ENCODE assay signal across 10 mouse cellular contexts in the genomic region with DNA sequence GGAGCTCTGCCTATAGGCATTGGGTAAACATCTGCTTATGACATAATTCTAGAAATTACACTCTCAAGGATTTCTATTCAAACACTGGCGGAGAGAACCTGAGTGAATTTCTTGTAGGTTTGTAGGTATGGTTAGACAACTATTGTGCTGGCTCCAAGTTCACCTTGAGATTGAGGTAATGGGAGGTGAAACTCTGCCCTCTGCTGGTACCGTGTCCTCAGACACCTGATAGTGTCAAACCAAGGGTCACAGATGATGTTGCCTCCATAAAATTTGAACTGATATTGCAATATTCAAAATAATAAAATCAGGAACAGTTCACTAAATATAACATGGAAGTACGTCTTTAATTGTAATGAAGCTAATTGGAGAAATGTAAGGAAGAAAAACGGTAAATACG. TPM values are rescaled to one million over a fixed set of nuclear protein-coding genes. Genes with fewer than 3 reads are reported as not detected.
DNase-seq lines count a peak whose midpoint lies in the region; ATAC-seq and TF ChIP-seq lines count a peak whose summit lies in the region.
"Had no signal": no experiment of that assay in that cellular context is flagged by ENCODE, and none has a peak within 500 bp of the region (broad histone marks: within the 10 kb centered on the region; RNA-seq: fewer than 3 reads in every experiment).

No protein-coding gene starts in this region.

- H3K9ac ChIP-seq in intestine, postnatal 0 days (ENCODE audit: low read depth, low read length): no peak overlapping the region
- no peak overlapping the region for H3K9ac ChIP-seq in intestine, embryonic 15.5 days
- H3K9ac ChIP-seq in forebrain, postnatal 0 days: no peak overlapping the region
- no peak overlapping the region for H3K9ac ChIP-seq in neural tube, embryonic 15.5 days (replicated peaks)
- H3K9ac ChIP-seq: embryonic facial prominence, embryonic 13.5 days had no signal

- no peak overlapping the region for H3K4me3 ChIP-seq in intestine, postnatal 0 days (ENCODE audit: low read depth, low read length)
- no peak overlapping the region for H3K4me3 ChIP-seq in intestine, embryonic 15.5 days (replicated peaks)
- H3K4me3 ChIP-seq in forebrain, postnatal 0 days (ENCODE audit: low read depth, low read length): no peak overlapping the region
- no peak overlapping the region for H3K4me3 ChIP-seq in neural tube, embryonic 15.5 days (replicated peaks)
- H3K4me3 ChIP-seq: embryonic facial prominence, embryonic 13.5 days had no signal

- no peaks in the 10 kb centered on the region for H3K9me3 ChIP-seq in intestine, postnatal 0 days (ENCODE audit: control insufficient read depth)
- no peaks in the 10 kb centered on the region for H3K9me3 ChIP-seq in intestine, embryonic 15.5 days
- H3K9me3 ChIP-seq in forebrain, postnatal 0 days (ENCODE audit: low read length): no peaks in the 10 kb centered on the region
- no peaks in the 10 kb centered on the region for H3K9me3 ChIP-seq in neural tube, embryonic 15.5 days (replicated peaks)
- H3K9me3 ChIP-seq: embryonic facial prominence, embryonic 13.5 days had no signal

- H3K4me1 ChIP-seq in intestine, postnatal 0 days (replicated peaks; ENCODE audit: control insufficient read depth, insufficient read depth, low read length): no peaks in the 10 kb centered on the region
- no peaks in the 10 kb centered on the region for H3K4me1 ChIP-seq in intestine, embryonic 15.5 days (replicated peaks)
- no peaks in the 10 kb centered on the region for H3K4me1 ChIP-seq in forebrain, postnatal 0 days (ENCODE audit: insufficient read depth)
- H3K4me1 ChIP-seq in neural tube, embryonic 15.5 days: no peaks in the 10 kb centered on the region
- H3K4me1 ChIP-seq: embryonic facial prominence, embryonic 13.5 days had no signal

- DNase-seq in CD4-positive helper T cell, adult 2 months (ENCODE audit: low read depth, low spot score): peak; percentile 11
- DNase-seq in lung, adult 18-20 months: peak; percentile 5 to 10
- DNase-seq in forebrain, postnatal 0 days: no peak
- DNase-seq in c-Kit-positive CD71-positive TER-119-positive erythroid progenitor cells, embryonic 14.5 days (ENCODE audit: low spot score): no peak
- DNase-seq: layer of hippocampus, postnatal 36 days had no signal

- H3K27ac ChIP-seq in intestine, postnatal 0 days (ENCODE audit: low read depth, low read length): no peak overlapping the region
- H3K27ac ChIP-seq in intestine, embryonic 15.5 days: no peak overlapping the region
- H3K27ac ChIP-seq in forebrain, postnatal 0 days (ENCODE audit: low read depth, low read length): no peak overlapping the region
- no peak overlapping the region for H3K27ac ChIP-seq in neural tube, embryonic 15.5 days (replicated peaks)
- H3K27ac ChIP-seq: embryonic facial prominence, embryonic 13.5 days had no signal

- peak; percentile 40 for TF ChIP-seq CTCF in intestine, postnatal 0 days (IDR thresholded peaks at IDR 0.05; ENCODE audit: low read depth)
- TF ChIP-seq CTCF in forebrain, postnatal 0 days (IDR thresholded peaks at IDR 0.05; ENCODE audit: low read depth): no peak

- H3K4me2 ChIP-seq in intestine, postnatal 0 days (replicated peaks; ENCODE audit: low read depth): no peak overlapping the region
- H3K4me2 ChIP-seq in intestine, embryonic 15.5 days (replicated peaks): no peak overlapping the region
- no peak overlapping the region for H3K4me2 ChIP-seq in forebrain, postnatal 0 days (ENCODE audit: low read depth)
- H3K4me2 ChIP-seq in neural tube, embryonic 15.5 days: no peak overlapping the region
- H3K4me2 ChIP-seq: embryonic facial prominence, embryonic 13.5 days had no signal

- no peaks in the 10 kb centered on the region for H3K36me3 ChIP-seq in intestine, postnatal 0 days (ENCODE audit: control insufficient read depth, insufficient read depth)
- H3K36me3 ChIP-seq in intestine, embryonic 15.5 days: no peaks in the 10 kb centered on the region
- no peaks in the 10 kb centered on the region for H3K36me3 ChIP-seq in forebrain, postnatal 0 days (ENCODE audit: insufficient read depth)
- no peaks in the 10 kb centered on the region for H3K36me3 ChIP-seq in neural tube, embryonic 15.5 days
- H3K36me3 ChIP-seq: embryonic facial prominence, embryonic 13.5 days had no signal

- no peaks in the 10 kb centered on the region for H3K27me3 ChIP-seq in intestine, postnatal 0 days (replicated peaks; ENCODE audit: control insufficient read depth, insufficient read depth, low read length)
- H3K27me3 ChIP-seq in intestine, embryonic 15.5 days (replicated peaks): no peaks in the 10 kb centered on the region
- no peaks in the 10 kb centered on the region for H3K27me3 ChIP-seq in forebrain, postnatal 0 days (ENCODE audit: insufficient read depth, low read length)
- no peaks in the 10 kb centered on the region for H3K27me3 ChIP-seq in neural tube, embryonic 15.5 days (replicated peaks)
- H3K27me3 ChIP-seq: embryonic facial prominence, embryonic 13.5 days had no signal

- WGBS in intestine, postnatal 0 days: 66% methylated on average over 5 of the region's 5 CpGs
- WGBS in intestine, embryonic 15.5 days: 67% methylated on average over 5 of the region's 5 CpGs
- WGBS in forebrain, postnatal 0 days: 70% methylated on average over 5 of the region's 5 CpGs
- WGBS in neural tube, embryonic 15.5 days: 71% methylated on average over 5 of the region's 5 CpGs

- ATAC-seq in intestine, postnatal 0 days: no peak
- no peak for ATAC-seq in intestine, embryonic 15.5 days
- peak; percentile 43 for ATAC-seq in activated CD4-positive, CD25-positive, alpha-beta regulatory T cell, adult 4 months
- no peak for ATAC-seq in forebrain, postnatal 0 days
- no peak for ATAC-seq in neural tube, embryonic 15.5 days (ENCODE audit: low FRiP score)

RNA-seq across cellular contexts. Expression of a gene that starts 32.3 kb away (rescaled TPM):
- 0.52 and 0.75 TPM in 2 replicates for polyA plus RNA-seq in intestine, postnatal 0 days (2015; fragmentation: Nextera tagmentation; extraction: Ambion mirVana)
- 0.49 and 0.79 TPM in 2 replicates for polyA plus RNA-seq in intestine, embryonic 15.5 days (2015; fragmentation: Nextera tagmentation; extraction: Ambion mirVana)
- polyA plus RNA-seq in activated CD4-positive, CD25-positive, alpha-beta regulatory T cell, adult 4 months (2017; shearing (Covaris generic)): not detected
- 0.38 TPM in 1 of 2 replicates, not detected in the other for total RNA-seq in forebrain, postnatal 0 days (2014; rRNA removed)
- 0.09 and 0.27 TPM in 2 replicates for polyA plus RNA-seq in forebrain, postnatal 0 days (2015; fragmentation: Nextera tagmentation; extraction: Ambion mirVana)
- 0.34 and 0.41 TPM in 2 replicates for polyA plus RNA-seq in neural tube, embryonic 15.5 days (2015; fragmentation: Nextera tagmentation; extraction: Ambion mirVana)
- total RNA-seq: layer of hippocampus, postnatal 36 days had no signal
- polyA plus RNA-seq: embryonic facial prominence, embryonic 13.5 days had no signal

RNA-seq across cellular contexts. Expression of a gene that starts 59.1 kb away (rescaled TPM):
- polyA plus RNA-seq in intestine, postnatal 0 days (2015; fragmentation: Nextera tagmentation; extraction: Ambion mirVana): 3.7 and 5.2 TPM in 2 replicates
- 27.1 and 91.9 TPM in 2 replicates for polyA plus RNA-seq in intestine, embryonic 15.5 days (2015; fragmentation: Nextera tagmentation; extraction: Ambion mirVana)
- polyA plus RNA-seq in activated CD4-positive, CD25-positive, alpha-beta regulatory T cell, adult 4 months (2017; shearing (Covaris generic)): not detected
- total RNA-seq in forebrain, postnatal 0 days (2014; rRNA removed): 0.14 TPM in 1 of 2 replicates, not detected in the other
- 0.24 TPM in 2 replicates for polyA plus RNA-seq in forebrain, postnatal 0 days (2015; fragmentation: Nextera tagmentation; extraction: Ambion mirVana)
- 0.49 and 0.84 TPM in 2 replicates for polyA plus RNA-seq in neural tube, embryonic 15.5 days (2015; fragmentation: Nextera tagmentation; extraction: Ambion mirVana)
- total RNA-seq: layer of hippocampus, postnatal 36 days had no signal
- polyA plus RNA-seq: embryonic facial prominence, embryonic 13.5 days had no signal

Comparison
In these comparisons a context has a peak if more than half of its experiments do, and no peak if none do; other contexts are left out.
1. DNase-seq: peak in CD4-positive helper T cell, adult 2 months (single experiment) and lung, adult 18-20 months (2 of 2); none in forebrain, postnatal 0 days (single experiment) and c-Kit-positive CD71-positive TER-119-positive erythroid progenitor cells, embryonic 14.5 days (single experiment).